Mouse (Mus musculus) olfactory bulb, adult 2 months (tissue): Measurements from ENCODE around the gene Entpd8.

Experiments used
- CTCF ChIP-seq: fragments of 200-500 bp; IDR thresholded peaks from 2 replicates; pipeline ENCODE4 v1.5.1; 2012; ENCODE audit warnings: low read depth, mild to moderate bottlenecking, low read length, moderate library complexity; ENCODE audit not compliant: insufficient read depth
- POLR2A ChIP-seq: fragments of 200-500 bp; IDR thresholded peaks from 2 replicates; pipeline ENCODE4 v1.6.1; 2012; ENCODE audit warnings: mild to moderate bottlenecking, low read depth, low read length, moderate library complexity; ENCODE audit not compliant: insufficient read depth

- TF ChIP-seq CTCF, result no peak
- TF ChIP-seq POLR2A, result no peak
These were observed 3.6 kb downstream of the Entpd8 start for GRCm38 (mm10) chr2:25083697-25084096.
